Mouse (Mus musculus): Measurements from ENCODE around the gene Tbxas1.

The Tbxas1 gene

GRCm38 (mm10) chr6:39118456-39118881, 243.3 kb downstream of the Tbxas1 start:
- DNase-seq (ENCODE audit: low read depth), result peak; percentile 8

- DNase-seq (ENCODE audit: low read depth), result no peak
Observed at GRCm38 (mm10) chr6:39120685-39121084, 245.5 kb downstream of the Tbxas1 start.

GRCm38 (mm10) chr6:39124719-39125118, 249.5 kb downstream of the Tbxas1 start:
- no peak for DNase-seq (ENCODE audit: low read depth)

- no peak for DNase-seq (ENCODE audit: low read depth)
Observed at GRCm38 (mm10) chr6:39131480-39131879, 256.3 kb downstream of the Tbxas1 start.

GRCm38 (mm10) chr6:39132556-39132955, 257.4 kb downstream of the Tbxas1 start:
- no peak for DNase-seq (ENCODE audit: low read depth)

Data from fibroblast of lung, adult 2 months (primary cell).